Mouse (Mus musculus) megakaryocyte, adult 5-6 weeks (primary cell): ENCODE data around the gene Tnr. TPM values are rescaled to one million over a fixed set of nuclear protein-coding genes. Genes with fewer than 3 reads are reported as not detected.

Experiments used
- ATAC-seq: 2 replicates; pipeline ENCODE4 v1.8.0; 2016; ENCODE audit warnings: mild to moderate bottlenecking, inconsistent platforms; ENCODE audit not compliant: poor library complexity, severe bottlenecking
- total RNA-seq, 2 experiments: library from RNA; stranded (forward) in 1 of 2; stranded (reverse) in 1 of 2; fragments of 153-499, 151-499 nt in 1 of 2; fragments of 221-1000, 200-1000 nt in 1 of 2; gene quantifications; 2 replicates each; pipeline versions ENCODE4 v1.2.3 to v1.2.4; 2015 to 2017

Tnr gene
- total RNA-seq (2015), result not detected in 2 replicates
- total RNA-seq (2017), result not detected in 2 replicates

DNA sequence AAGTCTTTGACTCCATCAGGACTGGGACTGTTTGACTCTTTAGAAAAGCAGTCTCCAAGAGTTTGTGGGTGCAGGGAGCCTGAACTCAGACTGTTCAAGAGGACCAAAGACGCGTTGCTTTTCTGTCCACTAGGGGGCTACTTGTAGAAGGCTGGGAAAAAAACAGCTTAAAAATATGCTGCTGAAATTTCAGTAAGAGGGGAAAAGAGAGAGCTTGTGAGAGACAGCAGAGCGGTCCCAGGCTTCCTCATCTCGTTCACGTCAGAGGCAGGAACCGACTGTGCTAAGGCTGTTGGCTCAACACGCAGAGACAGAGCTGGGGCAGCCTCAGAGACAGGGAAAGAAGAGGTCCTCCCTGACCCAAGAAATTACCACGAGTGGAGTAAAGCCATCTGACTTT, at the start of gene Tnr:
Tnr (plus strand) TSS at position 192 of the 400 bp plus-strand sequence.
- ATAC-seq, result no peak; the same call in 1 of the 2 replicates

DNA sequence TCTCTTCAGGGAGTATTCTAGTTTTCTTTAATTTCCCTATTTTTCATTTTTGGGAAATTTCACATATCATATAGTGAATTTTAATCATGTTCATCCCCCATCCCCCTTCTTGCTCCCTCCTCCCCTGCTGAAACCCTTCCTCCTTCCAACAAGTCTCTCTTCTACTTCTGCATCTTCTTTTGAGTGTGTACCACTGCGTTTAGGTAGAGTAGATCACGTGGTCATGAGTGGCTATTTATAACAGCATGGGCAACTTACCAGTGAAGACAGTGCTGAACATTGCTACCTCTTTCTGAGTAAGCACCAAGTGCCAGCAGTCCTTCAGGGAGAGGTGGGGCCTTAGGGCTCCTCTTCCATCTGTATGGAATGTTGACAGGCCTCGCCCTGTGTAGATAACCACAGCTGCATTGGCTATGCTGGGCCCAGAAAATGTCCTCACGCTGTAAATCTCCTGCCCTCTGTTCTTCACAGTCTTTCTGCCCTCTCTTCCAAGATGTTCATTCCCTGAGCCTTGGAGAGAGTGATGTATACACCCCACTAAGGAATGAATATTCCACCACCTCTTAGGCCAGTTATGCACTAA, 33.6 kb upstream of the Tnr start:
- no peak for ATAC-seq

DNA sequence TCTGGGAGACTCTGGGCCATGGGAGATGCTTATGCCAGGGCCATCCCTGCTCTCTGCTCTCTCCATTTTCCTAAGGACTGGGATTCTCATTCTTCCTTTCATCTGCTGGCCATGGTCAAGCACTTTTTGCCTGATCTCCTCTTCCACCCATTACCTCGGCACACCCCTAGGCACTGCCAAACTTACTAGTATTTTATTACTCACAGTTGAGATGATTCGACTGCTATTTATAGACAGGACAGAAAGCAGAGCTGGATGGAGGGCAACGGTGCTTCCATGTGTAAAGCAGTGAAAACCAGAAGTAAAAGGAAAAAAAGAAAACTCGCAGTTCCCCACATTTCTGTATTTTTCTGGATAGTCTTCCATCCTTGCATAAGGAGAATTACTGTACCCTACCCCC, 31.0 kb upstream of the Tnr start:
- ATAC-seq, result no peak

DNA sequence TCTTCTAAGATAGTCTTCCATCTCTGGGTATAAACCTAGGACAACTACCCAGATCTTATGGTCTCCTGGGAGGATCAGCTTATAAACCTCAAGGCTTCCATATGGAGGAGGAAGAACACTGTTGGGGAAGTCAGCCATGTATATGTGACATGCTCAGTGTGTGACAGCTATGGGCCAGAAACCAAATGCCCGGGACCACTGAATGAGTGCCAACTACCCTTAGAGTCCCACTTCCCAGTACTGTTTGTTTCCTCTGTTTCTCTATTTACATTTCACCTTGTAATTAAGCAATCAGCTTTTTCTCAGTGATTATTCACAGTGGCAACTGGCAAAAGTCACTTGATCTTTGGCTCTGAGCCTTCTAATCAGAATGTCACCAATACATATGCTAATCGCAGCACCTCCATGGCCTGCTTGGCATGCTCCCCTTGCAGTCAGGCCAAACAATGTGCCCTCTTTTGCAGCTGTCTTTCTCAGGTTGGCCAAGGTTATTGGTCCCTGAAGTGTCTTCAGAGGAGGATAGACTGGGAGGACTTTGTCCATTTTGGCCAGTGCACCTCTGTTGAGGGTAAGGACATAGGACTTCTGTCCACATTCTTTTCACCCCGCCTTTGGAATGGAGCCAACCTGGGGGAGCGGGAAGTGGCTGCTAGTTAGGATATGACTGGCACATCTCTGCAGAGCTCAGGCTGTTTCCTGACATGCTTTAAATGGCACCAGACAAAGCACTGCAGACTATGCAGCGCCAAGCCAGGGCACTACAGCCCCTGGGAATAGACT, 29.7 kb upstream of the Tnr start:
- ATAC-seq, result no peak

DNA sequence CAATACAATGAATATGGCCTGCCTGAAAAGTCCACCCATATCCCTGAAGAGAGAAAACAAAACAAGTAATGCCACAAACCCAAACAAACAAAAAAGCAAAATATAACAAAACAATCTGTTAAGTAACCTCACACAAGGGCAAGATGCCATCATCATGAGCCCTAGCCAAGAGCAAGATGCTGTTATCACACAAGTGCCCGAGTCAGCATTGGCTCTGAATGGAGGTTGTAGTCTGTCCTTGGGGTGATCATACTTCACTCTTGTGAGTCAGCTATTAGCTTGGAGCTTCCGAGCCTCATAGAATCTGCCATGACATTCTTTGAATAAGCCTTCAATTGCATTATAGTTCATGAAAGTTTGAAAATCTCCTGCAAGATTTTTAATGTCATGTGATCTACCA, 25.3 kb upstream of the Tnr start:
- no peak for ATAC-seq

DNA sequence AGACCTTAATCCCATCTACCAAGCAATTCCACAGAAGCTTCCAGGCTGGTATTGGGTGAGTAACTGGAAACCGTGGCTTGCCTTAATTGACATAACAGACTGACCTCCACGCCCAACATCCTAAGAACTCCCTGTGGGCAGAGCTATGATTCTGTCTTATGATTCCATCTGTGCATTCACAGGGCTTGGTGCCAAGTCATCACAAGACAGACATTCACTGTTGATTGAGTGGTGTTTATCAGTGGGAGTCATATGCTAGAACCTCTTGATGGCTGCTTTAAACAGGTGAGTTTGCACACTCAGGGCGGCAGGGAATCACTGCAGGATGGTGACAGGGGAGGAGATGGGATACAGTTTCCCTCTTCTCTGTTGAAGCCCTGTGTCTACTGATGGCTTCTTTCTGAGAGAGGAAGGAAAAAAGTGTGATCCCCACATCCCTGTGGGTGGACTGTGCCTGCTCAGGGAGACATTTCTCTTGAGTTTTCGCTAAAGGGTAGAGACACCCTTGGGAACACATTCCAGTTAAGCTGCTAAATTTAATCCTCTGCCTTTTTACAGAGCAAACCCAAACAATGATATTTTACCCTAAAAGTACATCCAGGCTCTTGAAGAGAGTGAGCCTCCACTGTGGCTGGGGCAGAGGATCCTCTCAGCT, 23.6 kb upstream of the Tnr start:
- ATAC-seq, result no peak

DNA sequence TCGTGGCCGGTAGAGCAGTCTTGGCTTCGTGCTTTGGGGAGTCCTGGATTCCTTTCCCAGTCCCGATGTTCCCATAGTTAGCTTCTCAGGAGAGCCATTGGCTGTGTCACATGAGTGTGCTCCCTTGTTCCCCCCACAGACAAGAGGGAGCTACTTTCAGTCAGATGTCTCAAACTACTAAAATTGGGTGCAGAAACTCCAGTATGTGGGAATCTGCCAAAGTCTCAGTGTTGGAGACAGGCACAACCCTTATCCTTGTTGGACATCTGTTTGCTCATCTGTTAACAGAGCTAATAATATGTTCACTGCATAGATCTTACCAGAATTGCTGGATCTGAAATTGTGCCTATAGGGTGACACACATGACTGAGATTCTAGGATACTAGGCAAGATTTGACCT, 21.7 kb upstream of the Tnr start:
- no peak for ATAC-seq

DNA sequence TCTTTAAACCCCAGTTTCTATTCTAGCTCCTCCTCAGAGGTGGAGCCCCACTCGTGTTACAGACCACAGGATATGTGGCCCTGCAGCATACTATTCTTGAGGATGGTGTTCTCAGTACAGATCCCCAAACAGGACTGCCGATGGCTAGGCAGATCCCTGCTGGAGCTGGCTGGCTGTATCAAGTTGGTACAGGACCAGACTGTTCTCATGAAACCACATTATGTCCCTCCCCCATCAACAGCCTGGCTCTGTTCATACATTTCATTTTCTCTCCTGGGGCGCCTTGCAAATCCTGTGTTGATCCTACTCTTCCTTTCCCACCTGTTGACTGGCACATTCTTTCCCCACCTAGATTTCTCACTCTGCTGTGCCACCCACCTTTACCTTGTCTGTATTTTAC, 12.9 kb upstream of the Tnr start:
- ATAC-seq, result no peak

DNA sequence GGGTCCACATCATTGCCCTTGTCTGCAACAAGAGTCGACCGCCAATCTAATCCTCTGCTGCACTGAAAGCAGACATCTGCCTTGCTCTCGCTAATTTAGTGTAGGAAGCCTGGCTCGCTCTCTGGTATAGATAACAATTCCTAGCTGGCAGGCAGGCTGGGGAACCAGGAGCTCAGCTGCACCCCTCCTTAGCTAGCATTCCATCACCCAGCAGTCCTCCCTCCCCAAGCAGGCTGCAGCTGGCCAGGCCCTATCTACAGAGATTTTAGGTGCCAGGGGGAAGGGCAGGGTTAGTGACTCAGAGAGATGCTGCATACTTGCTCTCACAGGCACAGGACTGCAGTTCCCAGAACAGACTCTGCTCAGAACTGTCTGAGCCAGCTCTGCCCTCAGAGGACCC, 5.9 kb upstream of the Tnr start:
- no peak for ATAC-seq

DNA sequence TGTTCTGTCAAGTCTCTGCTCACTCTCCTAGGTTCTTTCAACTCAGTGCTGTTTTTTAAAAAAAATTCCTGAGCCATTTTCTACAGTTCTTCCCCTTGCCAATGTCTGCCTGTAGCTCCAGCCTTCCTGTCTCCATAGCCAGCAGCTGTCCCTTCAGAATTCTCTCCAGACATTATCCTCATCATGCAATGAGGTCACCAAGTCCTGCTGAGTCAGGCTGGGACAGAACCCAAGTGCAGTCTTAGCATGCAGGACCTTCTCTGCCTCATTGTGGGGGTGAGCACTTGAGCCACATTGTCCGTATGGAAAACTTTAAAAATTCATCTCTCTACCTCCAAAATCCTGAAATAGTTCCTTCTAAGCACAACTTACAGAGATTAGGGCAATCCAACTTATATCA, 4.4 kb upstream of the Tnr start:
- ATAC-seq, result no peak

DNA sequence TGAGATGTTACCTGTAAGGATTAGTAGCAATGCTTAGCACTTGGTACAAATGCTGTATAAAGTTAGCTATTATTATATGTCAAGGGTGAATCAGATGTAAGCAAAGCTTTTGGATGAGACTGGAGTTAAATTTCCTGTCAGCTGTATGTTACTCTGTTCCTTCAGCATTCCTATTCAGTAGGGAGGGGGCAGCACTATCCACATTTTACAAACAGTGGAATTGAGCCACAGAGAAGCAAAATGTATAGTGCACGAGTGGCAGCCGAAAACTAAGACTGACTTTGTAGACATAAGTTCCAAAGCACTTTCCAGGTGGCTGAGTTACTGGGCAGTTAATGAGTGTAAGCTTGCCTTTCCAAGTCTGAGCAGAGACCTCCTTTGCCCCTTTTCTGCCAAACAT, 500 bp upstream of the Tnr start:
- ATAC-seq, result no peak

DNA sequence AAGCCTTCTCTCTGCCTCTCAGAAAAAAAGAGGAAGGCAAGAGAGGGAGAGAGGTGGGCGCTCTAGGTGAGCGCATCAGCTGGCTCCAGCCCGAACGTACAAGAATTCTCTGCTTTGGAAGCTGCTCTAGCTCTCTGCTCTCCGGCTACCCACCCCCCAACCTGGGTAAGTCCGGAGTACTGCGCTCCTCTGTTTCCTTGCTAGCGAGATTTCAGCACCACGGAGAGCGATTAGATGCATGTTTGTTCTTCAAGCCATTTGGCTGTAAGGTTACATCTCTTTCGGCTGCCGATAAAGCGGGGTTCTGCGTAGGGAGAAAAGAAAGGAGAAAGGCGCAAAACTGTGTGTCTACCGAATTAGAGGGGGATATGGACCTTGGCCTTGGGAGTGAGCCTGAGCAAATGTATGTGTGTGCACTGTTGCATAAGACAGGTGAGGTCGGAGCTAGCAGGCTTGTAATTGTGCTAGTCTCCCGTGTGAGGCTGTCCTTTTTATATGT, 531 bp downstream of the Tnr start:
- ATAC-seq, result no peak; the same call in 1 of the 2 replicates

DNA sequence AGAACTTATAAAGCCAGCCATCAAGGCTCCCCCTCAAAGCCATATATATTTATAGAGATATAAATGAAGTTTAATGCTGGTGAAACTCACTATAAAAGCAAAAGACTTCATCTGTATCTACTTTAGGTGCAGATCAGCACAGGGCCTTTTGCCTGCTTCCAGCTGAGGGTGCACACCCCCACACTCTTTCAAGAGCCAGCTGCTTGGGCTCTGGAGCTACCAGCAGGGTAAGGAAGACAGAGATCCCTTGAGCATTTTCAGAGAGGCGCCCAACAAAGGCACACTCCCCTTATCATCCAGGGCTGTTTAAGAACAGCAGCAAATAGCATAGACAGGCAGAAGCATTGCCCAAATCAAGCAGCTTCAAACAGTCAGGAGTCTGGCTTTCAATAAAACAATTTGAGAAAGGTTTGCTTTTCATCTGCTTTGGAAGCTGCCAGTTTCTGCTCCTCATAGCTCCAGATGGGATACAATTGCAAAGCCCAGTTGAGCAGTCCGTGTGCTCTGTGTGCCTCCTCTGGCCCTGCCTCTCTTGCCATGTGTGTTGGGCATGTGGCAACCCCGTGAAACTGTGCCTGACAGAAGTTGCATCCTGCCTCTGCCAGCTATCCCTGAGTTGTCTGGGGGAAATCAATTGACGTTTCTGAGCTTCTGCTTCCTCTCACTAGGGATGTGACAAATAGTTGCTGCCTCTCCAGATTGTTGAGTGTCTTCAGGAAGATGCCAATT, 9.4 kb downstream of the Tnr start:
- ATAC-seq, result no peak

DNA sequence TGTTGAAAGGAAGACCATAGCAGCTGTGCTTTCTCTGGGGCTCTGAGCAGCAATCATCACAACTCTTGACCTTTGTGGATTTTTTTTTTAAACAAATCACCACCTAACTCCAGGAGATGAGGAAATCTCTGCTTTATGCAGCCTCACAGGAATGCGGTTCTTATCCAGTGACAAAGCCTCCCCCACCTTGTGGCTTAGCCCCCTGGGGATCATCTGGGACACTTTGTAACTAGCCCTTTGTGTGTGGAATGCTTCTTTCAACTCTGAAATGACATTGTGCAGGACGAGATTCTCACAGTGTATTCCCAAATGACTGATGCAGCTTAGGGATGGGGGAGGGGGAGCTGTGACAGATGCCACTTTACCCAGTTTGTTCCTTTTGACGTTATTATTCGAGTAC, 12.0 kb downstream of the Tnr start:
- ATAC-seq, result no peak

DNA sequence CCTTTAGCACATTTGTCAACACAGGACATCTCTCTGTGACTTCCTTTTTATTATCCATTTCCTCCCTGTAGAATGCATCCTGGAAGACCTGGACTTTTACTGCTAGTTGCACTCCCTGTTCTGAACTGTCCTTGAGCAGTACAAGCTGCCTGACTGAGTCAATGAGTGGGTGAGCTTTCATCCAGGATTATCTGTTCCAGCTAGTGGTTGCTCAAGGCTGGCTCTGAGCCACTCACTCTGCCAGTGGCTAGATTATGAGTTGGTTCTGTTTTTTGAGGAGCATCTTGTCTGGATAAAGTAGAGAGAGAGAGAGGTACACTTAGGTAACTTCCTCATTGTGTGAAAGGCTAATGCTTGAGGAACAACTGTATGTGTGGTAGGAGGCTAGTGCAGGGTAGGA, 14.0 kb downstream of the Tnr start:
- no peak for ATAC-seq

DNA sequence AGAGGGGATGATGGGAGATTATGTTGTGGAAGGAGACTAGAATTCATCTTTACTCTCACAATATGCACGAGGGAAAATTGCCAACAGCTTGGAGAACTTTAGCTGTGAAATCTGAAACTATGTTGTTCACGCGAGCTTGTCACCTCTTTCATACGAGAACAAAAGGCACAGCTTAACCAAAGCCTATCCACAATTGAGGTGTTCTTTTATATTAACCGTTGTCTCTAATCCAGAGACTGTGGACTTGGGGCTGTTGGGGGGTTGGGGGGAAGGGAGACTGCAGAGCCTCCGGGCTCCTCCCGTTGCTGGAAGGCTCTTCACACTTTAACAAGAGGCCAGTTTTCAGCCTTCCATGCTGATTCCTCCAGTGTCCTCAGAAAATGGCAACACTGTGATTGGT, 14.5 kb downstream of the Tnr start:
- ATAC-seq, result no peak

DNA sequence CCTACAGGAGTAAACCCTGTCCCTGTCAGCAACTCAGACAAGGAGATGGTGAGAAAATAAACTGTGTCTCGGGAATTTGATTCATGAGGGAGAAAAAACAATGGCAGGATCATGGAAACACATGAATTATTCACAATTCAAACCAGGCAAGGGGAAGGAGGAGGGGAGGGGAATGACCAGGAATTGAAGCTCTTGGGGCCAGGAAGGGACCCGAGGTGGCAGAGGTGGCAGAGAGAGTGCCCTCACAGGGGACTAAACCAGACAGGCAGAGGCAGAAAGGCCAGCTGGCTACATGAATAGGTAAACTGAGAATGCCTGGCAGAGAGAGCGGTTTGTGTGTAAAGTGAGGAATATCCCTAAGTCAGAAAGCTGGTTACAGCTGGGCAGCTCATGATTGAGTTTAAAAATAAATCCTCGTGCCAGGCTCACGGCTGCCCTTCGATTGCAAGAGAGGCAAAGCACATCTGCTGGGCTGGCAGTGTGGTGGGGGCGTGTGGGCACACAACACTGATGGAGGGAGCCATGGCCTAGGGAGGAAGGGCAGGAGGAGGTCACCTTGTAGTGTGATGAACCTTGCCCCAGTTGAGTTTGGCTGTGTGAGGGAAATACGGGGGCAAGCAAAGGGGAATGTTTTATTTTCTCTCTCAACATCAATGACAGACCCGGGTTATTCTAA, 22.0 kb downstream of the Tnr start:
- ATAC-seq, result no peak

DNA sequence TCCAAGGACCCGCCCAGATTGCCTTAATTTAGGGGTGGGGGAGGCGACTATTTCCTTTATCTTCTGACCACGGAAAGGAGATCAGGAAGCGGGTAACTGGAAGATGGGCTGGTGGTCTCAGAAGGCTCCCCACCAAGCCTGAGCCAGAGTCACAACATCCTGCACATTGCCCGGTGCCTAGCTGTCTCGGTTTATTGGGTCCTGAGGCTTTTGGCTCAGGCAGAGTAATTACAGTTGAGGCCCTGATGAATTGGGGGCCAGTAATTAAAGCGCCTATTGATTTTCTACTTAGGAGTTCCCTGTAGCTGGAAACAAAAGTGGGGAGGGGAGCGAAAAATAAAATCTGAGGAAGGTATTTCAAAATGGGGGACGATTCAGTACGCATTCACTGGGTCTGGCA, 27.5 kb downstream of the Tnr start:
- ATAC-seq, result no peak

DNA sequence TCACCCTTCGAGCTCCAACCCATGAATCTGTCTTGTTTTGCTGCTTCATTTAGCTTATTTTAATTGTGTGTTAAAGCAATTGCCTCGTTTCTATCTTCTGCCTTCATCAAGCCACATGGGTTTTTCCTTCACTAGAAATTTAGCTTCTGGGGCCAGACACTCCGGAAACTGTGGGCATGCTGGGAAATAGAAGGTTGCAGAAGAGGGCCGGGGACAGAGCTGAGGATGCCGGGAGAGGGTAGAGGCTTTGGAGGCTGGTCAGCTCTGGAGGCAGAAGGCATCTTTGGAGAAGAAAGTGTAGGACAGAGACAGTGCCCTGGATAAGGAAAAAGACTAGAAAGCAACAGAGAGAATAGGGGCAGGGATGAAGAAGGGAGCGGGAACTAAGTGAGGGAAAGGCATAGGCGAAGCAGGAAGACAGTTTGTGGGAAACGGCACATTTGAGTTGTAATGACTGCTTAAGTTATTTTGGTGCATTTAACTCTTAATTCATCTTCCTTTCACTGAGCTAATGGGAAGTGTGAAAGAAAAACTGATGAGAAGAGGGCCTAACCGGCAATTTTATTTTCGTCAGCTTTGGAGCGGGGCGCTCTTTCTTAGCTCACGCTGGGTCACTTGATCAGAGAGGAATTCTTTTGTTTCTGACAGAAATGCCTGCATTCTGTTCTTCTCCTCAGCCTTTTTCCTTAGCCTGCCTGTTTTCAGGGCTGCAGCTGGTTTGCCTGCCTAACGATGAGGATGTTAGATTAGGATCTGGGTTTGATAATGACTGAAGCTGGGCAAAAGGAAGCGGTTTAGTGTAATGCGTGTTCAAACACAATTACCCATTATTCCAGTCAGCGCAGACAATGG, 28.2 kb downstream of the Tnr start:
- ATAC-seq, result no peak

DNA sequence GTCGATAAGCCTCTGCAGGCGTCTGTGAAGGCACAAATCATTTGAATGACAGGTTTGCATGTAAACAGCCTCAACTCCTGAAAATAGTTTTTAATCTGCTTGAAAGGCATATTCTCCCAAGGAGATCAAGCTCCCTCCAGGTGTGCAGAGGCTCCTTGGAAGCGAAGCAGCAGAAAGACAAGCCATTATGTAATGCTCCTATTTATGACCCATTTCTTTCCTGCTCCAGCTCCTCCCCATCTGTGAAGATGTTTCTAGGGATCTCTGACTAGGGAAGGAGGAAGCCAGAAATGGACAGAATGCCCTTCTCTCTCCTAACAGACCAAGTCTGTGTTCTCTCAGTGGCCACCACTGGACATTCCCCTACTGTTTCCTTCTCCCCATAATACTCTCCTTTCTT, 38.0 kb downstream of the Tnr start:
- ATAC-seq, result no peak
